Mouse (Mus musculus) Patski (cell line): ENCODE measurements at regions not wholly inside any gene's neighbourhood (a gene's known extent, or its start where the extent isn't known, plus 50 kb on each side); places are given as distances from the start of the nearest gene placed in this dataset.
A peak's percentile ranks its signal among the peaks of the same experiment; 100 is the strongest.

ENCODE experiments used
- ATAC-seq: fragments of 100-300 bp; one replicate; pipeline ENCODE4 v1.8.0; 2021
- CTCF ChIA-PET: fragments of 350-600 bp; sonication (Branson Sonifier 250); formaldehyde crosslinking; loops from one replicate; lab custom pipeline; 2022; ENCODE audit warnings: inconsistent platforms; lab: Charles Lee
- POLR2A ChIA-PET: fragments of 350-600 bp; sonication (Branson Sonifier 250); formaldehyde crosslinking; loops from one replicate; lab custom pipeline; 2022; ENCODE audit warnings: antibody characterized with exemption, inconsistent platforms; lab: Charles Lee
- DNase-seq: peaks from one replicate; pipeline ENCODE4 v3.0.0-alpha.2; 2011; ENCODE audit warnings: low read depth, low spot score
- H3K27me3 ChIP-seq: fragments of 371-371 bp; one replicate; pipeline ENCODE4 v1.5.1; 2021
- CTCF ChIP-seq: fragments of 100-300 bp; IDR thresholded peaks from one replicate; pipeline ENCODE4 v1.5.1; 2021
- in situ Hi-C: fragments of 300-500 bp; cut with MboI; formaldehyde crosslinking; loops from 3 replicates; pipeline ENCODE4 v1.11.1; 2018; ENCODE audit warnings: low pct_unique_long_range_greater_than_20kb, mixed read lengths

DNA sequence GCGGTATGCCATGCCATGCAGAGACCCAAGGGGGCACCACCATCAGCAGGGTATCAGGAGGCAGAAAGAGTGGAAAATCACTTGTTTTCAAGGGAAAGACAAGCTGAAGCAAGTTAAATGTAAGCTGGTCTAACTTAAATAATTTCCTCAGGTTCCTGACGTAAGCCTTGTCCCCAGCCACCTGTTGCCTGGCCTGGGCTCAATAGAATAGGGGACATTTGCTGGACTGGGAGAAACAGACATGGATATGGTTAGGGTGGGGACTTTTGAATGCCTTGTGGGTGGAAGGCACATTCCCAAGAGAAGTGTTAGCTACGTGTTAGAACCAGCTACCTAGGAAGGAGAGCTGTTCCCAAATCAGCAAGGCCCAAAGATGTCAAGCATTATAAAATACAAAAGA is 100.6 kb upstream of the Sh3bp4 start:
- in situ Hi-C loops: loop anchor here (5.0 kb wide), 2 partner anchors 217 to 223 kb away; no protein-coding TSS in a partner anchor
- POLR2A ChIA-PET: interaction anchor here (1.1 kb wide), 1 partner anchor 73 kb away, joined by 4 read pairs; no protein-coding TSS in a partner anchor
- peak; percentile 47 for TF ChIP-seq CTCF
- DNase-seq (no peak), ATAC-seq (no peak)
- CTCF ChIA-PET: interaction anchor here (1.4 to 2.0 kb wide), 3 partner anchors 24 to 94 kb away, joined by 3 to 7 read pairs (median 3); no protein-coding TSS in a partner anchor
- H3K27me3 ChIP-seq: no peaks in the 10 kb centered on the region

DNA sequence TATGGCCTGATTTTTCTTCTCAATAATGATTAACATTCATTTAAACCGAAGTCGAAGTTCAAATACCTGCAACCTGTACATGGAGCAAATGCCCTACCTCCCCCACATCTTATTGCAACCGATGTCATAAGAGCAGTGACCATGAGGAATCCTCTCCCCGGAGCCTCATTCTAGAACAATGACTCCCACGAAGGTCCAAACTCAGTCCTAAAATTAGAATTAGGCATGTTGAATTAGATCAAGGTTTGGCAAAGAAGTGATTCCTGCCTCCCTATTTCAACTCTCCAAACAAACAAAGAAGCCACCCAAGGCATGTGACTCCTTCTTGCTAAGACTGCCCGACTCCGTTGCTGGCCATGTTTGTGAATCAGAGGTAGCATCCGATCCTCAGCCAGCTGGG is 94.1 kb upstream of the Sh3bp4 start:
- TF ChIP-seq CTCF: no peak
- in situ Hi-C loops: loop anchor here (5.0 kb wide), 1 partner anchor 91 kb away; no protein-coding TSS in a partner anchor
- H3K27me3 ChIP-seq: no peaks in the 10 kb centered on the region
- ChIA-PET CTCF (interaction anchor here (0.7 kb wide), 1 partner anchor 100 kb away, joined by 3 read pairs; no protein-coding TSS in a partner anchor), POLR2A (no interaction called here)
- ATAC-seq (peak; percentile 71), DNase-seq (peak; percentile 95)

DNA sequence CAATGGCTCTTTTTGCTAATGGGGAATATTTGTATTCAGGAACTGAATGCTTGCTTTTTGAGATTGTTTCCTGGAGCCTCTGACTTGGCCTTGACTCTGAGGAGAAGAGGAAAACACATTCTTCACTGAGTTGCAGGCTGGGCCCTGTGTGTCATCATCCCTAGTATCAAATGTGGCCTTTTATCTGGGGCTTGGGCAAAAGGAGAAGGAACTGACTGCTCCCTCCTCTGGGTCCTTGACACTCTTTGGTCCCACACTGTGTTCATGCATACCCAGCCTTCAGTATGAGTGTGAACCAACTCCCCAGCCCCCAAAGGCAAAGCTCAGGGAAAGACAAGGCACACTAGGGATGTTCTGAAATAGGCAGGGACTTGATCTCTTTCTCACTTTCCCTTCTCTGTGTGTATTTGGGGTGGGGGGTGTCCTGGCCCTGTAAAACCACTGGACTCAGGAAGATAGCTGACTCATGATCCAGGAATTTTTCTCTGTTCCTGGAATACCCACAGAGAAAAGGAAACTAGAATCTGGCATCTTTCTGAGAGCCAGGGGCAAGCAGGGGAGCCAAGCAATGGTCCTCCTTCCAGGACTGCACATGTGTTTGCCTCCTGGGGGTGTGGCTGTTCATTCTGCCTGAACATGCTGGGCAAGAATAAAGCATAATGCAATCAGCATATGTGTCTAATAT is 82.1 kb upstream of the Sh3bp4 start:
- ChIA-PET POLR2A (interaction anchor here (1.5 kb wide), 1 partner anchor 9 kb away, joined by 3 read pairs; no protein-coding TSS in a partner anchor), CTCF (interaction anchor here (1.9 kb wide), 1 partner anchor 62 kb away, joined by 4 read pairs; no protein-coding TSS in a partner anchor)
- in situ Hi-C loops: no loop called here
- TF ChIP-seq CTCF: no peak
- ATAC-seq (no peak), DNase-seq (no peak)
- no peaks in the 10 kb centered on the region for H3K27me3 ChIP-seq

DNA sequence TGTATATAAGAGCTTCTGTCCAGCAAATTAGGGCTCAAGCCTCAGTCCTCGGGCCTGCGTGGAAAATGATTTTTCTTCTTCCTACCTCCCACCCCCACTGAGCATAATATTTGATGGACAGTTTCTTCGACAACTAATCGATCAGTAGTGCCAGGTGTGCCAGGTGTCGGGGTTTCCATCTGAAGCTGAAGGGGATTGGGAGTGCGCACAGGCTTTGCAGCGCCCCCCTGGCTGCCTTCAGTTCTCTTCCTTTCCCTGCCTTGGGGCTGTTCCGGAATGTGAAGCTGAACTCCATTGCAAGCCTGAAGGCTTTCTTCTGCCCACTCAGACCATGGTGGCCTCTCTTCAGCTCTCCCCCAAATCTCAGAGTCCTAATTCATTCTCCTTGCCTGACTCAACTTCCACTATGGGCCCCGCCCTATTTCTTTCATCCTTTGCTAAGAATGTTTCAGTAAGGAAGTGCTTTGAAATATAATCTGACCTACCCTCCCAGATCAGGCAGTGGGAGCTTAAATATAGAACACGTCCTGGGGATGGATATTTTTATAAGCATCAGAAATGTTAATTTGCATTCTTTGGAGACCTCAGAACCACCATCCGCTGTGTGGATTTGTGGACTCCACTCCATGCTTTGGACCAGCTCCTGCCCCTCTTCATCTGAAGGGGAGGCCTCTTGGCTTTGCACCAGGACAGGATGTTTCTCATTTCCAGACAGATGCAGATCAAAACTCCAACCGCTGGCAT is 75.5 kb upstream of the Sh3bp4 start:
- in situ Hi-C loops: no loop called here
- no peak for TF ChIP-seq CTCF
- POLR2A ChIA-PET: interaction anchor here (0.7 to 1.4 kb wide), 2 partner anchors 74 to 111 kb away, joined by 3 to 5 read pairs; no protein-coding TSS in a partner anchor
- CTCF ChIA-PET: interaction anchor here (0.6 to 1.9 kb wide), 5 partner anchors 9 to 246 kb away, joined by 3 to 6 read pairs (median 3); no protein-coding TSS in a partner anchor
- ATAC-seq (peak; percentile 51), DNase-seq (peak; percentile 53)
- H3K27me3 ChIP-seq: no peaks in the 10 kb centered on the region

DNA sequence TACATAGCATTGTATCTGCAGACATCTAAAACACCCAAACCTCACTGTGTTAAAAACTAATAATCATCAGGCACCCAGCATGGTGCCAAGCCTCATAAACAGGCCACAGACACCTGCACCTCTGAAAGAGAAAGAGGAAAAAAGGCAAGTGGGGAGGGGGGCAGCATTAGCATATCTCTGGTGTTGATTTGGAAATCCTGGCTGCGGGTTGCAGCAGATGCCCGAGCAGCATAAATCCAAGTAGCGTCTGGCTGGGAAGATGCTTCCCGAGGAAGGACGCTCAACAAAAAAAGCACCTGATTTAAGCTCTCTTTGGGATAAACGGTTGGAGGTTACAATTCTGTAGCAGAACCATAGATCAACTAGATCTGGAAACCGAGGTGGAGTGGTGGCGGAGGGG is 74.3 kb upstream of the Sh3bp4 start:
- no peak for ATAC-seq
- POLR2A ChIA-PET: no interaction called here
- no peak for TF ChIP-seq CTCF

DNA sequence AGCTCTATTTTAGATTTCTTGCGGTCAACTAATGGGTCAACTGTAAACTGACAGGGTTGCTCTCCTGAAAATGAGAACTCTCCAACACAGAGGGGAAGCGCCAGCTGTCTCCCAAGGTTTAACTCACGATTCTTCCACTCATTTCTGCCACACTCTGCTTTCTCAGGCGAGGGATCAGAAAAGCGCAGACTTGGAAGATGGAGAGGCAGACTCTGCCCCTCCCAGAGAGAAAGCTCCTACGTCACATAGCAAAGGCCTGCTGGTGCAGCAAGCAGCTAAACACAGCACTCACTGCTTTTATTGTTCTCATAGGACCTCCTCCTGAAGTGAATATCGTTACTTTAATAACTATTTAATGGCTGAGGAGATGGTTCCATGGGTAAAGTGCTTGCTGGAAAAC is 73.6 kb upstream of the Sh3bp4 start:
- in situ Hi-C loops: no loop called here
- CTCF ChIA-PET: interaction anchor here (1.0 to 1.2 kb wide), 2 partner anchors 23 to 195 kb away, joined by 3 read pairs; no protein-coding TSS in a partner anchor
- POLR2A ChIA-PET: interaction anchor here (0.6 kb wide), 1 partner anchor 127 kb away, joined by 6 read pairs; no protein-coding TSS in a partner anchor
- ATAC-seq (no peak), DNase-seq (no peak)
- H3K27me3 ChIP-seq: no peaks in the 10 kb centered on the region
- TF ChIP-seq CTCF: no peak

More for the DNA sequence above, 74.3 kb upstream of the Sh3bp4 start:
- in situ Hi-C loops: no loop called here
- CTCF ChIA-PET: interaction anchor here (1.9 kb wide), 1 partner anchor 12 kb away, joined by 6 read pairs; no protein-coding TSS in a partner anchor
- no peaks in the 10 kb centered on the region for H3K27me3 ChIP-seq
- no peak for DNase-seq

DNA sequence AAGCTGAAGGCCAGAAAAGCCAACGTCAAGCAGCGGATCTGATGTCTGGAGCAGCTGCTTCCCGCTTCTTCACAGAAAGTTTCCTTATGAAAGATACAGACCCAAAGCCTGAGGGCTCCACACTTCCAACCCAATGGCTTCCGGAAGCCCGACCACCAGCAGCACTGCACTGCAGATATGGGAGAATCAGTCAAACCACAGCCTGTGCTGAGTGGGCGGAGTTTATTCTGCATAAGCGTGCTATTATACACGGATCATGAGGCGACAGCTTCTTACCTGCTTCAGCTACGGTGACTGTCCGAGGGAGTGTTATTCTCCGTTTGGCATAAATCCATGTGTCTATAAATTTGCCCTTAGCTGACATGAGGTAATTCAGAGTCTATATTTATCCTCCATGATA is 72.4 kb upstream of the Sh3bp4 start:
- no peak for TF ChIP-seq CTCF
- ChIA-PET POLR2A (no interaction called here), CTCF (no interaction called here)
- ATAC-seq: no peak
- no peaks in the 10 kb centered on the region for H3K27me3 ChIP-seq
- in situ Hi-C loops: no loop called here
- DNase-seq: no peak

DNA sequence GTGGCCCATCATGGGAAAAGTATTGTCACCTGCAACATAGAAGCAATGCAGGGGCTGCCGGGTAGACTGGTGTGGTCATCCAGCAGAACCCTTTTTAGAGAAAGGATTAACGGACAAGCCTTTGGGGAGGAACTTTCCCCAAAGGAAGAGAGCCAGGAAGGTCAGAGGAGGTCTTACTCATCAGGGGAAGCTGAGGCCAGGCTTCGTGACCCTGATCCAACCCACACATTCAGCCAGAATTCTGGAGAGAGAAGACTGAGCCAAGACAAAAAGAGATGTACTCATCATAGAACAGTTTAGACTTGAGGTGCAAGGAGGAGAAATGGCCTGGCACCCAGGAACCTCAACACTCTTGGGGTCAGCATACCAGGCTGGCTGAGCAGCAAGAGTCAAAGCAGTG is 67.9 kb upstream of the Sh3bp4 start:
- in situ Hi-C loops: no loop called here
- POLR2A ChIA-PET: no interaction called here
- DNase-seq: no peak

DNA sequence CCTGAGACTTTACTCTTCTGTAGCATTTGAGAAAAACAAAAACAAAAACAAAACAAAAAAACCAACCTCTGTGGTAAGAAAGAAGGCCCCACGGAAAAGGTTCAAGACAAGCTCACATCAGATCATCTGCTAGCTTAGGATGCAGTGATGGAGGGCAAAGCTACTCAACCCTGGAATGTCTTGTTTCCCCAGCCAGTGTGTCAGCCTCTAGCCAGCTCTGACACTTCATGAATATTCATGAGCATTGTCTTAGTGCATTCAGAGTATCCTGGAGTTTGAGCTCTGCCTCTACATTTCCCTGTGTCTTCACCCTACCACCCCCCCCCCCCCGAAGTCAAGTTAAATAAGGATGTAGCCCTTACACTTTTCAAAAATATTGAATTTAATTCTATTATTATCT is 66.5 kb upstream of the Sh3bp4 start:
- ATAC-seq: no peak
- no peak for TF ChIP-seq CTCF

More for the DNA sequence above, 67.9 kb upstream of the Sh3bp4 start:
- TF ChIP-seq CTCF: no peak
- H3K27me3 ChIP-seq: no peaks in the 10 kb centered on the region
- CTCF ChIA-PET: no interaction called here
- no peak for ATAC-seq

DNA sequence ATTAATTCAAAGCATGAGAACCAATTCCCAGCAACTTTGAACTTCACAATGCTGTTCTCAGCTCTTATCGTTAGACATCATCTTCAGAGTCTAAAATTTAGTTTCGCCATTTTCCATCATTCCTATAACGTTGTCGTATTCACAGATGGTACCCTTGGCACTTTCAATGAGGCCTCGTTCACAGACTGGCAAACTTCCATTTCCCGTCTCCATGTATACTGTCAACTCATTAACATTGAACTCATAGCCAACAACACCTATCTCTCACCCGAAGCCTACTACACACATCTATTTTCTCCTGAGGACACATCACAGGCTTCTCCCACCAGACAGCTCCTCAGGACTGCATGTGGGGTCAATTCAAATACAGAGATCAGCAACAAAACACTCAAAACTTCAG is 62.7 kb upstream of the Sh3bp4 start:
- no peaks in the 10 kb centered on the region for H3K27me3 ChIP-seq
- ChIA-PET POLR2A (interaction anchor here (0.5 to 0.6 kb wide), 2 partner anchors 104 to 130 kb away, joined by 3 read pairs; no protein-coding TSS in a partner anchor), CTCF (interaction anchor here (2.0 kb wide), 1 partner anchor 13 kb away, joined by 6 read pairs; no protein-coding TSS in a partner anchor)
- DNase-seq (no peak), ATAC-seq (no peak)
- TF ChIP-seq CTCF: no peak
- in situ Hi-C loops: no loop called here

More for the DNA sequence above, 66.5 kb upstream of the Sh3bp4 start:
- no peaks in the 10 kb centered on the region for H3K27me3 ChIP-seq
- in situ Hi-C loops: no loop called here
- POLR2A ChIA-PET: no interaction called here
- no peak for DNase-seq
- CTCF ChIA-PET: no interaction called here
